Mouse (Mus musculus) gastrocnemius, adult 18-20 months (tissue): ENCODE measurements around the gene Gm21858. TPM values are rescaled to one million over a fixed set of nuclear protein-coding genes. Genes with fewer than 3 reads are reported as not detected.
"Not testable (repeated sequence)": the region's sequence is repeated elsewhere in the genome, so short reads cannot be mapped to it uniquely, and the experiment has no call there.

Experiments
- DNase-seq: peaks from one replicate; pipeline ENCODE4 v3.0.0; 2021; ENCODE audit warnings: low spot score
- long read RNA-seq, 2 experiments: library from polyadenylated mRNA; stranded (forward); transcript quantifications; one replicate each; pipeline ENCODE4 v2.0.0; 2021
- total RNA-seq, 2 experiments: library from RNA; stranded (reverse); gene quantifications; 2 replicates each; pipeline ENCODE4 v1.2.3; 2021

The Gm21858 gene
- not detected for total RNA-seq
- long read RNA-seq, experiment 1 = 0 reads
- long read RNA-seq, experiment 2 = 0 reads

GRCm38 (mm10) chrY:55731456-55731855 is at the start of gene Gm21858:
Gene Gm21858, plus strand, starts transcription at chrY:55731756.
- not testable (repeated sequence) for DNase-seq
